Mouse (Mus musculus): Measurements from ENCODE around the gene Actr2.
"Not testable (repeated sequence)": the region's sequence is repeated elsewhere in the genome, so short reads cannot be mapped to it uniquely, and the experiment has no call there.

Gene Actr2

GRCm38 (mm10) chr11:20112741-20113480, at the start of gene Actr2:
Actr2 (minus strand) TSS chr11:20112913.
- DNase-seq, result peak; percentile 98

GRCm38 (mm10) chr11:20158879-20159278, 46.2 kb upstream of the Actr2 start:
- DNase-seq, result no peak

- DNase-seq, result not testable (repeated sequence)
Measured at GRCm38 (mm10) chr11:20153542-20153941, 40.8 kb upstream of the Actr2 start.

GRCm38 (mm10) chr11:20152107-20152901, 39.6 kb upstream of the Actr2 start:
- DNase-seq, result no peak

- no peak for DNase-seq
Measured at GRCm38 (mm10) chr11:20151290-20151689, 38.6 kb upstream of the Actr2 start.

- DNase-seq, result no peak
Measured at GRCm38 (mm10) chr11:20149936-20150335, 37.2 kb upstream of the Actr2 start.

- DNase-seq, result no peak
Measured at GRCm38 (mm10) chr11:20145383-20145782, 32.7 kb upstream of the Actr2 start.

- DNase-seq, result no peak
Measured at GRCm38 (mm10) chr11:20144536-20145263, 32.0 kb upstream of the Actr2 start.

- DNase-seq, result peak; percentile 24
Measured at GRCm38 (mm10) chr11:20143687-20144086, 31.0 kb upstream of the Actr2 start.

- DNase-seq, result no peak
Measured at GRCm38 (mm10) chr11:20142516-20142915, 29.8 kb upstream of the Actr2 start.

- no peak for DNase-seq
Measured at GRCm38 (mm10) chr11:20140286-20140685, 27.6 kb upstream of the Actr2 start.

- no peak for DNase-seq
Measured at GRCm38 (mm10) chr11:20139711-20140110, 27.0 kb upstream of the Actr2 start.

GRCm38 (mm10) chr11:20138498-20139208, 25.9 kb upstream of the Actr2 start:
- DNase-seq, result no peak

- DNase-seq, result no peak
Measured at GRCm38 (mm10) chr11:20137872-20138271, 25.2 kb upstream of the Actr2 start.

GRCm38 (mm10) chr11:20136314-20136713, 23.6 kb upstream of the Actr2 start:
- no peak for DNase-seq

GRCm38 (mm10) chr11:20134869-20135268, 22.2 kb upstream of the Actr2 start:
- DNase-seq, result not testable (repeated sequence)

GRCm38 (mm10) chr11:20133721-20134120, 21.0 kb upstream of the Actr2 start:
- no peak for DNase-seq

- peak; percentile 80 for DNase-seq
Measured at GRCm38 (mm10) chr11:20132955-20133562, 20.3 kb upstream of the Actr2 start.

GRCm38 (mm10) chr11:20126673-20127516, 14.2 kb upstream of the Actr2 start:
- no peak for DNase-seq

GRCm38 (mm10) chr11:20125423-20125822, 12.7 kb upstream of the Actr2 start:
- DNase-seq, result no peak

GRCm38 (mm10) chr11:20116701-20117100, 4.0 kb upstream of the Actr2 start:
- DNase-seq, result no peak

All from thymus, postnatal 25 days (tissue).